Mouse (Mus musculus) MEL (cell line): Measurements from ENCODE around the gene Tead1.

ENCODE experiments used
- CTCF ChIP-seq, 3 experiments: IDR thresholded peaks in 2 of 3; conservative IDR thresholded peaks in 1 of 3; 2 replicates each; pipeline ENCODE4 v1.5.1; 2011 to 2012; ENCODE audit warnings: low read length in 3 of 3, low read depth in 2 of 3, mild to moderate bottlenecking in 2 of 3, improper control_type of control experiment in 1 of 3, inconsistent platforms in 1 of 3, mixed read lengths in 1 of 3, moderate library complexity in 1 of 3; ENCODE audit not compliant: control insufficient read depth in 1 of 3, insufficient read depth in 1 of 3, poor library complexity in 1 of 3, severe bottlenecking in 1 of 3
- ELF1 ChIP-seq: IDR thresholded peaks from 2 replicates; pipeline ENCODE4 v1.6.1; 2014; ENCODE audit warnings: low read depth, mild to moderate bottlenecking, inconsistent platforms, low read length, improper control_type of control experiment, moderate library complexity
- ETS1 ChIP-seq: IDR thresholded peaks from 2 replicates; pipeline ENCODE4 v1.6.1; 2012; ENCODE audit warnings: low read depth, mild to moderate bottlenecking, inconsistent platforms, low read length, improper control_type of control experiment, moderate library complexity
- GABPA ChIP-seq: IDR thresholded peaks from 2 replicates; pipeline ENCODE4 v1.6.1; 2012; ENCODE audit warnings: low read depth, mild to moderate bottlenecking, inconsistent platforms, low read length, improper control_type of control experiment, moderate library complexity
- HCFC1 ChIP-seq: IDR thresholded peaks from 2 replicates; pipeline ENCODE4 v1.6.1; 2012; ENCODE audit warnings: low read depth, mild to moderate bottlenecking, inconsistent platforms, low read length, improper control_type of control experiment, moderate library complexity
- MYB ChIP-seq: IDR thresholded peaks from 2 replicates; pipeline ENCODE4 v1.6.1; 2011; ENCODE audit warnings: mild to moderate bottlenecking, low read depth, low read length, improper control_type of control experiment
- MYC ChIP-seq: IDR thresholded peaks from 2 replicates; pipeline ENCODE4 v1.6.1; 2011; ENCODE audit warnings: low read depth, mild to moderate bottlenecking, low read length, improper control_type of control experiment, moderate library complexity
- POLR2A ChIP-seq, 2 experiments: IDR thresholded peaks; 2 replicates each; pipeline ENCODE4 v1.6.1; 2011 to 2012; ENCODE audit warnings: low read length in 2 of 2, mild to moderate bottlenecking in 2 of 2, control low read depth in 1 of 2, improper control_type of control experiment in 1 of 2, low read depth in 1 of 2, moderate library complexity in 1 of 2; ENCODE audit not compliant: control insufficient read depth in 1 of 2, insufficient read depth in 1 of 2, poor library complexity in 1 of 2
- TAL1 ChIP-seq: IDR thresholded peaks from 2 replicates; pipeline ENCODE4 v1.6.1; 2012; ENCODE audit warnings: mild to moderate bottlenecking, inconsistent platforms, low read length, moderate library complexity, mixed read lengths
- USF2 ChIP-seq, 2 experiments: IDR thresholded peaks; 2 replicates each; pipeline ENCODE4 v1.6.1; 2011 to 2012; ENCODE audit warnings: improper control_type of control experiment in 2 of 2, low read length in 2 of 2, borderline replicate concordance in 1 of 2, inconsistent platforms in 1 of 2, low read depth in 1 of 2, mild to moderate bottlenecking in 1 of 2; ENCODE audit not compliant: insufficient read depth in 1 of 2
- ZC3H11A ChIP-seq: IDR thresholded peaks from 2 replicates; pipeline ENCODE4 v1.6.1; 2012; ENCODE audit warnings: low read depth, mild to moderate bottlenecking, inconsistent platforms, low read length, improper control_type of control experiment
- ZMIZ1 ChIP-seq: IDR thresholded peaks from 2 replicates; pipeline ENCODE4 v1.6.1; 2012; ENCODE audit warnings: low read depth, mild to moderate bottlenecking, inconsistent platforms, low read length, improper control_type of control experiment, moderate library complexity
- ZNF384 ChIP-seq: IDR thresholded peaks from 2 replicates; pipeline ENCODE4 v1.6.1; 2012; ENCODE audit warnings: low read depth, mild to moderate bottlenecking, inconsistent platforms, low read length, improper control_type of control experiment

DNA sequence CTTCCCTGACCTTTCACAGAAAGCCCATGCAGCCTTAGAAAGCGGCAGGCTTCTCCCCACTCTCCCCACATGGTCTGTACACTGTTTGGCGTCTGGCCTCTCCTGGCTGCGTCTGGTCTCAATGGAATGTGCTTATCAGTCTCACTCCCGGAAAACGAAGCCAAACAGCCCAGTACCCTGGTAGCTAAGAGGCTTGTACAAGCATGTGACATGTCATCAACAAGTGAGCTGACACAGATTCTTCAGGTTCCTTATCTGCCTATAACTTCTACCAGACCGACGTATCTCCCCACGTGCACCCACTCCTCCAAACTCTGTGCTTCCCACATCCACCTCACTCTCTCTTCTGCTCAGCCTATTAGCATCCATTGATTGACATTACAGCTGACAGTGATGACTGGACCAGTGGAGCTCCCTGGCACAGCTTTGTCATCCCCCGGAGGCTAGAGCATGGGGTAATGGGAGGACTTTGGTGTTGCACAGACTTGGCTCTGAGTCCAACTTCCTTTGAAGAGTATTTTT, 22.9 kb upstream of the Tead1 start:
- no peak for TF ChIP-seq CTCF (IDR thresholded peaks at IDR 0.05 in 2 of 3, conservative IDR thresholded peaks at IDR 0.05 in 1 of 3; ENCODE audit: control insufficient read depth in 1 of 3, insufficient read depth in 1 of 3, low read depth in 2 of 3, low read length in 3 of 3, poor library complexity in 1 of 3, severe bottlenecking in 1 of 3)
- no peak for TF ChIP-seq MYB
- TF ChIP-seq ELF1 = no peak
- no peak for TF ChIP-seq ZC3H11A
- TF ChIP-seq ZMIZ1 = no peak
- TF ChIP-seq ETS1 = no peak
- no peak for TF ChIP-seq POLR2A (IDR thresholded peaks at IDR 0.05; ENCODE audit: control insufficient read depth in 1 of 2, insufficient read depth in 1 of 2, low read depth in 1 of 2, low read length in 2 of 2, poor library complexity in 1 of 2)
- TF ChIP-seq USF2 (IDR thresholded peaks at IDR 0.05; ENCODE audit: borderline replicate concordance in 1 of 2, insufficient read depth in 1 of 2, low read depth in 1 of 2, low read length in 2 of 2) = no peak
- no peak for TF ChIP-seq MYC
- no peak for TF ChIP-seq HCFC1
- no peak for TF ChIP-seq TAL1
- no peak for TF ChIP-seq ZNF384
- TF ChIP-seq GABPA = no peak
